Mouse (Mus musculus) midbrain, embryonic 14.5 days (tissue): Measurements from ENCODE around the gene Lpgat1. TPM values are rescaled to one million over a fixed set of nuclear protein-coding genes. Genes with fewer than 3 reads are reported as not detected.

Experiments
- ATAC-seq: fragments of 200-750 bp; cut with Nextera tagmentation; 2 replicates; pipeline ENCODE4 v1.8.0; 2017; ENCODE audit warnings: moderate number of reproducible peaks, moderate library complexity; ENCODE audit not compliant: low FRiP score, low TSS enrichment
- DNase-seq: peaks from one replicate; pipeline ENCODE4 v3.0.0-alpha.2; 2015
- H3K27ac ChIP-seq: fragments of 300-500 bp; sonication (generic); replicated peaks from 2 replicates; pipeline ENCODE4 v1.5.1; 2014; ENCODE audit warnings: mild to moderate bottlenecking, low read depth, low read length, moderate library complexity
- H3K27me3 ChIP-seq: fragments of 300-500 bp; sonication (generic); 2 replicates; pipeline ENCODE4 v1.6.1; 2014; ENCODE audit warnings: low read length, control low read depth, mixed read lengths; ENCODE audit not compliant: control insufficient read depth, insufficient read depth
- H3K36me3 ChIP-seq: fragments of 300-500 bp; sonication (generic); 2 replicates; pipeline ENCODE4 v1.6.1; 2014; ENCODE audit warnings: low read length, control low read depth; ENCODE audit not compliant: control insufficient read depth, insufficient read depth
- H3K4me1 ChIP-seq: fragments of 300-500 bp; sonication (generic); 2 replicates; pipeline ENCODE4 v1.6.1; 2014; ENCODE audit warnings: mild to moderate bottlenecking, antibody characterized with exemption, low read length, control low read depth; ENCODE audit not compliant: control insufficient read depth, insufficient read depth
- H3K4me2 ChIP-seq: fragments of 300-500 bp; sonication (generic); 2 replicates; pipeline ENCODE4 v1.6.1; 2014; ENCODE audit warnings: mild to moderate bottlenecking, low read length, moderate library complexity
- H3K4me3 ChIP-seq: fragments of 300-500 bp; sonication (generic); replicated peaks from 2 replicates; pipeline ENCODE4 v1.5.1; 2014; ENCODE audit warnings: low read depth, low read length
- H3K9ac ChIP-seq: fragments of 300-500 bp; sonication (generic); replicated peaks from 2 replicates; pipeline ENCODE4 v1.6.1; 2014; ENCODE audit warnings: mild to moderate bottlenecking, low read length, moderate library complexity
- H3K9me3 ChIP-seq: fragments of 300-500 bp; sonication (generic); 2 replicates; pipeline ENCODE4 v1.6.1; 2016; ENCODE audit warnings: low read length, control low read depth, mixed read lengths; ENCODE audit not compliant: control insufficient read depth
- WGBS: fragments of 180-500 bp; shearing (Covaris S2); extraction: QIAGEN DNeasy Blood & Tissue Kit; methylation state at CpG from one replicate; pipeline ENCODE4 v1.1.7; 2014; 5-methylcytosine and 5-hydroxymethylcytosine counted together
- polyA plus RNA-seq: library from polyadenylated mRNA; unstranded; fragments of >200 nt; fragmentation: Nextera tagmentation; extraction: Ambion mirVana; gene quantifications from 2 replicates; pipeline ENCODE4 v1.2.1, GENCODE M21; 2014

Lpgat1 gene
- polyA plus RNA-seq: 51.6 and 55.8 TPM in 2 replicates

DNA sequence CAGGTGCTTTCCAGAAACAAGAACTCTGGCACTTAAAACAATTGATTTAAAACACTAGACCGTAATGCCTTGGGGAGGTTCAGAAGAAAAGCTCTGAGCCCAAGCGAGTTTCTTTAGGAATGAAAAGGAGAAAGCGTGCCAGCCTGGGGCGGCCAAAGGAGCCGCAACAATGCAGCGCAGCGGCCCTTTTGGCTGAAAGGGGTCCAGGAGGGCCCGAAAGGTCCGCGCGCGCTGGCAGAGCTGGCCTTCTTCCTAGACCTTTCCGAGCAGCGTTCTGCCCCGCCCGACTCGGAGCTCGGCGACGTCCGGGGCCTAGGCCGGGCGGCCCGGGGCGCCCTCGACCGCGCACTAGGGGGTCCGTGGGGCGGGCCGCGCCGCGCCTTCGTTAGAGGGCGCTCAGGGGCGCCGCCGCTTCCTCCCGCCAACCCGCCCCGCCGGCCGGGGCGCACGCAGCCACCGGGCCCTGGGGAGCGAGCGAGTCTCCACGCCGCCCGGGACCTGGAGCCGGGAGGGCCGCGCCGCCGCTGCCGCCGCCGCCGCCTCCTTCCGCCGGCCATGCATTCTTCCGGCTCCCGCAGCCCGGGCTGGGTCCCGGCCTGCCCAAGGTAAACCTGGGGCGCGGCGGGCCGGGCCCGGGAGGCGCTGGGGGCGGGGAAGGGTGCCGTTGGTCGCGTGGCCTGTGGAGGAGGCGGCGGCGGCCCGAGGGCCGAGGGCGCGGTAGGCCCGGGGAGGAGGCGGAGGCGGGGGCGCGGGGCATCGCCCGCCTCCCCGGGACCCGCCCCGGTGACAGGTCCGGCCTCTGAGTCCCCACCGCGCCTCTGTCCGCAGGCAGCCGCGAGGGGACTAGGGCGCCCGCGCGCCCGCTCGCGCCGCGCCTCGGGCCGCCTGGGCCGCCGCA lies at the start of gene Lpgat1:
TSS of gene Lpgat1 (plus strand) at position 234 of the 898 bp plus-strand sequence.
- WGBS: under 1% methylated on average over 82 of the region's 113 CpGs
- peak; percentile 82 for ATAC-seq
- peaks cover 26% of the 10 kb centered on the region for H3K4me1 ChIP-seq
- DNase-seq: peak; percentile 83
- H3K4me2 ChIP-seq: peak within 1 kb of the TSS; percentile 69
- peak within 1 kb of the TSS; percentile 98 for H3K9ac ChIP-seq
- peak within 1 kb of the TSS; percentile 91 for H3K4me3 ChIP-seq
- no peaks in the 10 kb centered on the region for H3K27me3 ChIP-seq
- H3K9me3 ChIP-seq: no peaks in the 10 kb centered on the region
- H3K36me3 ChIP-seq: peaks cover 3% of the 10 kb centered on the region; the same call in 1 of the 2 replicates
- H3K27ac ChIP-seq: peak within 1 kb of the TSS; percentile 95

DNA sequence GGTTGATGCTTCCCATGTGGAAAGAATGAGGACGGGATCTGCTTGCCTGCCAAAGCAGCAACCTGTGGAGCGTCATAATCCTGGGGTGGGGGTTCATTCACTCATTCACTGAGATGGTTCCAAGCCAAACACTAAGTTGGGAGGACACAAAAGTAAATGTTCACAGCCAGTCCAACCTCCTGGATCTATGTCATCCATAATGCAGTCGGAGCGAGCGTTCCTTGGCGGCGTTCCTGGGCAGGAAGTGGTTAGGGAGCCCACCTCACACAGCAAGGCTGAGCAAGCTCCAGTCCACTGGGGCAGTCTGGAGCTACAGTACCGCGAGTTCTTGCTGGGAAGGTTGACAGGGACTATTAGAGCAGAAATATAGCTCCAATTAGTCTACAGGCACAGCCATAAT lies 49.6 kb upstream of the Lpgat1 start:
- no peaks in the 10 kb centered on the region for H3K27me3 ChIP-seq
- 88% methylated on average over 9 of the region's 9 CpGs for WGBS
- DNase-seq: no peak

DNA sequence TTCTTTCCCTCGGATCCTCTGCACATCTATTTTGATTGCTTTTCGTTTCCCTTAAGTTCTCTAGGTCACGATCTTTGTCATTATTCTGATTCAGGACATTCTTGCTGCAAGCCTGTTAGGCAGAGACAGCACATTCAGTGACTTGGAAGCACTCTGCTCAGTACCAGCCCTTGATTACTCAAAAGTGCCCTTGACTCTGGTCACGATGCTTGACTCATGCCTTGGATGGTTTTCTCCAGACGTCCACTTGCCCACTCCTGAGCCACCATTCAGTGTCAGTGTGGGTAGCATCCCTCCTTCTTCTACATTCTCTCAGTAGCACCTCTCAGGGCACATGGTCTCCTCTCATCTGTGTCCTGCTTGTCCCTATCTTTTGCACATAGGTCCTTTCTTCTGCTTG lies 43.6 kb upstream of the Lpgat1 start:
- WGBS: 87% methylated on average over 5 of the region's 5 CpGs
- no peak for ATAC-seq
- no peaks in the 10 kb centered on the region for H3K36me3 ChIP-seq
- H3K4me3 ChIP-seq: no peak overlapping the region
- no peaks in the 10 kb centered on the region for H3K27me3 ChIP-seq
- no peaks in the 10 kb centered on the region for H3K9me3 ChIP-seq
- no peaks in the 10 kb centered on the region for H3K4me1 ChIP-seq
- H3K4me2 ChIP-seq: no peak overlapping the region
- no peak overlapping the region for H3K9ac ChIP-seq
- no peak overlapping the region for H3K27ac ChIP-seq
- DNase-seq: no peak

More for the DNA sequence above, 49.6 kb upstream of the Lpgat1 start:
- Histone ChIP-seq H3K9ac (no peak overlapping the region), H3K9me3 (no peaks in the 10 kb centered on the region), H3K4me3 (no peak overlapping the region), H3K4me2 (no peak overlapping the region), H3K27ac (no peak overlapping the region), H3K4me1 (no peaks in the 10 kb centered on the region), H3K36me3 (no peaks in the 10 kb centered on the region)
- ATAC-seq: no peak

DNA sequence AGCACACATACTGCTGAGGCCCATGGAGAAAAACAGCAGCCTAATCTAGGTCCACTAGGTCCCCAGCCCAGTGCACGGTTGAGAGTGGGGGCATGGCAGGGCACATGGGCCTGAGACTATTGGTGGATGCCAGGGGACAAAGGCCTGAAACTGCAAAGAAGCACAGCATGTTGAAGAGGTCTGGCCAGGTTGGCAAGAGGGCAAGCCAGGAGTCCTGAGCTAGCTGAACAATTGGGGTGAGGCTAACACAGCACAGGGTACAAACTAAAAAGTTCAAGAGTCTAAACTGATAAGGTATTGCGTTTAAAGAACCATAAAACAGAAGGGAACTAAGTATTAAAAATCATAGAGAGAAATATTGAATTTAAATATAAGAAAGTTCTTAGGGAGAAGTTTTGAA lies 36.0 kb upstream of the Lpgat1 start:
- Histone ChIP-seq H3K36me3 (no peaks in the 10 kb centered on the region), H3K4me3 (no peak overlapping the region), H3K4me2 (no peak overlapping the region), H3K4me1 (no peaks in the 10 kb centered on the region), H3K27ac (no peak overlapping the region), H3K27me3 (no peaks in the 10 kb centered on the region), H3K9me3 (peaks cover 13% of the 10 kb centered on the region; the same call in 1 of the 2 replicates), H3K9ac (no peak overlapping the region)
- no peak for DNase-seq
- no peak for ATAC-seq
- WGBS: 79% methylated on average over 2 of the region's 2 CpGs

DNA sequence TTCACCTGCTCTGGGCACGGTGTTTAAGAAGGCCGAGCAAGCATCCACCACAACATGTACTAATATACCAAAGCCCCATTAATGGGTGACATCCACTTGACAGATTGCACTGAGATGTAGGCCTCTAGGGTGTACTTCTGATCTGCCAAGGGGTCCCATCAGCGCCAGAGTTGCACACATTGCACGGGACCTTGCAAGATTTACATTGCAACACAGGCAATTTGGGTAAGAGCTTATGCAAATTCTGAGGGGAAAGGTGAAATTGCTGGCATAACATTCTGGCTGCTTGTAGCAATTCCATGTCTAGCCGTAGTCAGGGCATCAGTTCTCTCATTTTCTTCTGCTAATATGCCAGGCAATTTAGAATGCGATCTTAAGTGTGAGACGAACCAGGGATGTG lies 30.1 kb upstream of the Lpgat1 start:
- H3K9ac ChIP-seq: no peak overlapping the region
- DNase-seq (no peak), ATAC-seq (no peak)
- H3K4me3 ChIP-seq: no peak overlapping the region
- H3K9me3 ChIP-seq: peaks cover 13% of the 10 kb centered on the region; the same call in 1 of the 2 replicates
- no peak overlapping the region for H3K27ac ChIP-seq
- H3K4me1 ChIP-seq: no peaks in the 10 kb centered on the region
- H3K36me3 ChIP-seq: no peaks in the 10 kb centered on the region
- H3K27me3 ChIP-seq: no peaks in the 10 kb centered on the region
- 89% methylated on average over 7 of the region's 7 CpGs for WGBS
- no peak overlapping the region for H3K4me2 ChIP-seq

DNA sequence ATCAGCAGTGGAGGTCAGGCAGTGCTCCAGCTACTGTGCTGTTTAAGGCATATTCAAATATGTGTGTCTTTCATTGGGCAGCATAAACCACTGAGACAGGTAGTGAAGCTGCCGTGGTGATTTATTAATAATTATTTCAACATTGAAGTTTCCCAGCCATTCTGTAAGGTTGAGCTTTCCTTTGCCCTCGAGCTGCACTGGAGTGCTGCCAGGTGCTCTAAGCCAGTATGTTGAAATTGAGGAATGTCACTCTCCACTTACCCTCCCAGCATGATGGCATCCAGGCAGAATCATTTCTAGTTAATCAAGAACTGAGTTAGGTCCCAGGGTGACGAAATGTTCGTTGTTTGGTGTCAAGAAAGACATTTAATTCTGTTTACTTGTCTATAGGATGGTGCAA lies 24.4 kb upstream of the Lpgat1 start:
- H3K9me3 ChIP-seq: no peaks in the 10 kb centered on the region
- H3K27me3 ChIP-seq: no peaks in the 10 kb centered on the region
- no peak overlapping the region for H3K9ac ChIP-seq
- no peaks in the 10 kb centered on the region for H3K4me1 ChIP-seq
- DNase-seq (peak; percentile 6), ATAC-seq (no peak)
- H3K4me2 ChIP-seq: no peak overlapping the region
- 67% methylated on average over 4 of the region's 4 CpGs for WGBS
- H3K4me3 ChIP-seq: no peak overlapping the region
- H3K27ac ChIP-seq: no peak overlapping the region
- no peaks in the 10 kb centered on the region for H3K36me3 ChIP-seq

DNA sequence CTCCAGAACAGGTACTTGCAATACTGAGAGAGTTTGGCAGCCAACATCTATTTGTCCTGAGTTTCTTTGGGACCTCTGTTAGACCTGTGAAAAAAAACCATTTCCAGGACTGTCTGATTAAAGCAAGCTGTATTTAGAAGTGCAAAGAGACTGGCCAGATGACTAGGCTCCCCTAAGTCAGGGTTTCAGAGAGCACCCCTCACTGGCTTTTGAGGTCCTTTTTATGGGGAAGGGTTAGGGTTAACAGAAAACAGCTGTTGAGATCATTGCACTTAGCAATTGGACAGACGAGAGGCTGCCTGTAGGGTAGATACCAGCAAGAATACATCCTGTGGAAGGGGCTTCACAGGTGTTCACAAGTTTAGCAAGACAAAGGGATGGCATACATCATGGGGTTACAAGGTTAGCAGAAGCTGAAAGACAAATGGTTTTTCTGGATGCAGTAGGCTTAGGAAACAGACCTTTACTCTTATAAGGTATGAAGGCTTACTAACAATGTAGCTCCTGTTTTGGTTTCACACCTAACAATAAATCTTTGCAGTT lies 19.3 kb upstream of the Lpgat1 start:
- no peak overlapping the region for H3K4me3 ChIP-seq
- no peaks in the 10 kb centered on the region for H3K4me1 ChIP-seq
- WGBS: 50% methylated on average over 1 of the region's 1 CpGs
- ATAC-seq: no peak
- DNase-seq: no peak
- no peak overlapping the region for H3K27ac ChIP-seq
- H3K4me2 ChIP-seq: no peak overlapping the region
- no peaks in the 10 kb centered on the region for H3K36me3 ChIP-seq
- H3K27me3 ChIP-seq: no peaks in the 10 kb centered on the region
- H3K9ac ChIP-seq: no peak overlapping the region
- H3K9me3 ChIP-seq: no peaks in the 10 kb centered on the region

DNA sequence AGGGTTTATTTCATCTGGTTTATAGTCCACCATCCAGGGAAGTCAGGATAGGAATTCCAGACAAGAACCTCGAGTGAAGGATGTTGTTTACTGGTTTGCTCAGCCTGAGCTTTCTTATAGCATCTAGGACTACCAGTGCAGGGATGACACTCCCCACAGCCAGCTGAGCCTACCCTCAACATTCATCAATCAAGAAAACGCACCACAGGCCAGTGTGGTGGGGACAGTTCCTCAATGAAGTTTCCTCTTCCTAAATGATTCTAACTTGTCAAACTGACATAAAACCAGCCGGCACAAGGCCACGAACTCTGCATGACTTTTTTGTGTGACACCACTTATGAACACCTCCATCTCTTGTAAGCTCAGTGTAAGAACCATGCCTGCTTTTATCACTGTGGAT lies 13.1 kb upstream of the Lpgat1 start:
- Histone ChIP-seq H3K4me1 (no peaks in the 10 kb centered on the region), H3K9ac (no peak overlapping the region), H3K27ac (no peak overlapping the region), H3K9me3 (no peaks in the 10 kb centered on the region), H3K4me2 (no peak overlapping the region), H3K27me3 (no peaks in the 10 kb centered on the region), H3K4me3 (no peak overlapping the region), H3K36me3 (no peaks in the 10 kb centered on the region)
- 78% methylated on average over 4 of the region's 4 CpGs for WGBS
- DNase-seq: no peak
- no peak for ATAC-seq
